Mouse (Mus musculus): ENCODE measurements around the gene Ly6g5b. TPM values are rescaled to one million over a fixed set of nuclear protein-coding genes. Genes with fewer than 3 reads are reported as not detected.
A peak's percentile ranks its signal among the peaks of the same experiment; 100 is the strongest.

The Ly6g5b gene
- polyA plus RNA-seq, 1 experiment from 2014 or later = 0.27 TPM

DNA sequence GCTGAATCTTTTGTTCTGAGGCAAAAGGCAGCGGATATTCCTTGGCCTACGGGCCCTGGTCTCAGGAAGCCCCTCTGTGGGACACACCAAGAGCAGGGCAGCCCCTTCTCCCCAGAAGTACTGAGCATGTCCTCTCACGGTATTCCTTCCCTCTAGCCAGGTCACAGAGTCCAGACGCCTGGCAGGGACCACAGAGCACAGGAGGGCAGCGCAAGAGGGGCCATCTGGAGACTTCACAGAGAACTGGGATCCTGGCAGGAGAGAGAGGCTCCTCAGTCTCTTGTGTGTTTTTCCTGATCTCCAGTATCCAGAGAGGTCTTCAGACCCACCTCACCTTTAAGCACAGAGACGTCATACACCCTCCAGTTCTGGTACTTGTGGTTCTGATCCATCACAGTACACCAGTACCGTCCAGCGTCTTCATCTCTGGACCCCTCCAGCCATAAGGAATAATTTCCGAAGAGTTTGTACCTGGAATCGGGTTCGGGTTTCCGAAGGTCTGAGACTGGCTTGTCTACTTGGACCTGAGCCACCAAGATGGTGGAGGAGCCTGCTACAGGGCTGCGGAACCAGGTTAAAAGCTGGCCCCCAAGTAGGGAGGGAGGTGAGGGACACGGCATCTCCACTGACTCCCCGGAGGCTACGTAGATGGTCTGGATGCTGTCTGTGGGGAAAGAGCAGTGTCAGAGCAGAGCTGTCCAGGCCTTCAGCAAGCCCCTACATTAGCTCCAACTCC, 32.2 kb downstream of the Ly6g5b start:
- Histone ChIP-seq H3K4me2 (replicated peaks; ENCODE audit: low read depth) (no peak overlapping the region), H3K27me3 (ENCODE audit: control insufficient read depth, insufficient read depth, low read length) (no peaks in the 10 kb centered on the region)
- WGBS = 87% methylated on average over 16 of the region's 16 CpGs

GRCm38 (mm10) chr17:35080710-35081109, 34.5 kb downstream of the Ly6g5b start:
- no peak for DNase-seq (ENCODE audit: low spot score)
- no peaks in the 10 kb centered on the region for H3K9me3 ChIP-seq (ENCODE audit: control insufficient read depth, low read length)
- H3K9ac ChIP-seq (ENCODE audit: low read length) = no peak overlapping the region
- H3K36me3 ChIP-seq (ENCODE audit: control insufficient read depth, insufficient read depth, low read length) = no peaks in the 10 kb centered on the region
- ATAC-seq (ENCODE audit: low FRiP score, low TSS enrichment) = no peak
- H3K27ac ChIP-seq (replicated peaks) = no peak overlapping the region
- no peaks in the 10 kb centered on the region; the same call in 1 of the 2 replicates for H3K4me1 ChIP-seq (replicated peaks; ENCODE audit: control insufficient read depth, insufficient read depth)
- WGBS = 85% methylated on average over 4 of the region's 4 CpGs
- TF ChIP-seq EP300 (optimal IDR thresholded peaks at IDR 0.05) (no peak), CTCF (IDR thresholded peaks at IDR 0.05; ENCODE audit: low read depth) (no peak)
- H3K4me2 ChIP-seq (replicated peaks; ENCODE audit: low read depth) = no peak overlapping the region
- H3K27me3 ChIP-seq (ENCODE audit: control insufficient read depth, insufficient read depth, low read length) = no peaks in the 10 kb centered on the region
- no peak overlapping the region for H3K4me3 ChIP-seq (ENCODE audit: low read depth, low read length)

More for the DNA sequence above, 32.2 kb downstream of the Ly6g5b start:
- Histone ChIP-seq H3K36me3 (ENCODE audit: control insufficient read depth, insufficient read depth, low read length) (no peaks in the 10 kb centered on the region), H3K4me3 (ENCODE audit: low read depth, low read length) (no peak overlapping the region), H3K27ac (replicated peaks) (no peak overlapping the region), H3K9me3 (ENCODE audit: control insufficient read depth, low read length) (no peaks in the 10 kb centered on the region), H3K4me1 (replicated peaks; ENCODE audit: control insufficient read depth, insufficient read depth) (no peaks in the 10 kb centered on the region; the same call in 1 of the 2 replicates), H3K9ac (ENCODE audit: low read length) (no peak overlapping the region)
- DNase-seq (ENCODE audit: low spot score) (no peak), ATAC-seq (ENCODE audit: low FRiP score, low TSS enrichment) (no peak)
- no peak for TF ChIP-seq CTCF (IDR thresholded peaks at IDR 0.05; ENCODE audit: low read depth)
- TF ChIP-seq EP300 (optimal IDR thresholded peaks at IDR 0.05) = no peak

DNA sequence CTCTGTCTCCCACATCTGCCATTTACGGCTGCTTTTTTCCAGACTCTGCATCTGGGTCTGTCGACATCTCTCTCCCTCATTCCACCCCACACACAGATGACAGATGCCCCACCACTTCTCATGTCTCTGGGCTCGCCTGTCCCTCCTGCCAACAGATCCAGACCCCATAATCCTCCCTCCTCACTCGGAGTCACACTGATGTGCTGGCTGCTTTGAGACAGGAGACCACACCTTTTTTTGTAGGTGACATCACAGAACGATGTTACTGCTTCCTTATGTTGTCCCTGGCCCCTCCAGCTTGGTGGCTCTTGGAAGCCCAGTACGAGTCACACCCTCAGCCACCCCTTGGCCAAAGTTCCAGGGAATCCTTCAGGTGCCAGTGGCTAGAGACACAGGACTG, 35.0 kb downstream of the Ly6g5b start:
- 46% methylated on average over 6 of the region's 6 CpGs for WGBS
- no peak overlapping the region for H3K9ac ChIP-seq (ENCODE audit: low read length)
- ATAC-seq (ENCODE audit: low FRiP score, low TSS enrichment) = no peak

GRCm38 (mm10) chr17:35079778-35080177, 35.5 kb downstream of the Ly6g5b start:
- H3K4me2 ChIP-seq (replicated peaks; ENCODE audit: low read depth) = peak overlapping the region; percentile 11; the same call in 1 of the 2 replicates
- H3K27ac ChIP-seq (replicated peaks) = 0 out of 2 replicates have a peak overlapping the region, but pooled peaks have one; percentile 8
- DNase-seq (ENCODE audit: low spot score) (peak; percentile 63), ATAC-seq (ENCODE audit: low FRiP score, low TSS enrichment) (peak; percentile 38)
- H3K4me3 ChIP-seq (ENCODE audit: low read depth, low read length) = no peak overlapping the region
- 39% methylated on average over 9 of the region's 9 CpGs for WGBS
- H3K4me1 ChIP-seq (replicated peaks; ENCODE audit: control insufficient read depth, insufficient read depth) = no peaks in the 10 kb centered on the region; the same call in 1 of the 2 replicates
- TF ChIP-seq CTCF (IDR thresholded peaks at IDR 0.05; ENCODE audit: low read depth) (peak; percentile 41; the same call in 1 of the 2 replicates), EP300 (optimal IDR thresholded peaks at IDR 0.05) (no peak)
- H3K36me3 ChIP-seq (ENCODE audit: control insufficient read depth, insufficient read depth, low read length) = no peaks in the 10 kb centered on the region
- no peaks in the 10 kb centered on the region for H3K9me3 ChIP-seq (ENCODE audit: control insufficient read depth, low read length)
- no peaks in the 10 kb centered on the region for H3K27me3 ChIP-seq (ENCODE audit: control insufficient read depth, insufficient read depth, low read length)
- no peak overlapping the region for H3K9ac ChIP-seq (ENCODE audit: low read length)

More for the DNA sequence above, 35.0 kb downstream of the Ly6g5b start:
- Histone ChIP-seq H3K27me3 (ENCODE audit: control insufficient read depth, insufficient read depth, low read length) (no peaks in the 10 kb centered on the region), H3K4me2 (replicated peaks; ENCODE audit: low read depth) (peak overlapping the region; percentile 11; the same call in 1 of the 2 replicates), H3K4me3 (ENCODE audit: low read depth, low read length) (no peak overlapping the region), H3K4me1 (replicated peaks; ENCODE audit: control insufficient read depth, insufficient read depth) (no peaks in the 10 kb centered on the region; the same call in 1 of the 2 replicates), H3K36me3 (ENCODE audit: control insufficient read depth, insufficient read depth, low read length) (no peaks in the 10 kb centered on the region), H3K9me3 (ENCODE audit: control insufficient read depth, low read length) (no peaks in the 10 kb centered on the region), H3K27ac (replicated peaks) (0 out of 2 replicates have a peak overlapping the region, but pooled peaks have one; percentile 8)
- no peak for DNase-seq (ENCODE audit: low spot score)
- no peak for TF ChIP-seq CTCF (IDR thresholded peaks at IDR 0.05; ENCODE audit: low read depth)

GRCm38 (mm10) chr17:35077786-35078233, 37.4 kb downstream of the Ly6g5b start, which contains the start of gene Ly6g6d:
Gene Ly6g6d (minus strand): TSS chr17:35078065.
- WGBS = 14% methylated on average over 14 of the region's 14 CpGs
- H3K9ac ChIP-seq (ENCODE audit: low read length) = peak within 1 kb of the TSS; percentile 41
- H3K27me3 ChIP-seq (ENCODE audit: control insufficient read depth, insufficient read depth, low read length) = no peaks in the 10 kb centered on the region
- H3K27ac ChIP-seq (replicated peaks) = peak within 1 kb of the TSS; percentile 84
- H3K4me1 ChIP-seq (replicated peaks; ENCODE audit: control insufficient read depth, insufficient read depth) = no peaks in the 10 kb centered on the region; the same call in 1 of the 2 replicates
- no peaks in the 10 kb centered on the region for H3K9me3 ChIP-seq (ENCODE audit: control insufficient read depth, low read length)
- ATAC-seq (ENCODE audit: low FRiP score, low TSS enrichment) = peak; percentile 77
- peak; percentile 78 for DNase-seq (ENCODE audit: low spot score)
- peak within 1 kb of the TSS; percentile 52 for H3K4me2 ChIP-seq (replicated peaks; ENCODE audit: low read depth)
- H3K36me3 ChIP-seq (ENCODE audit: control insufficient read depth, insufficient read depth, low read length) = no peaks in the 10 kb centered on the region
- no peak for TF ChIP-seq EP300 (optimal IDR thresholded peaks at IDR 0.05)
- TF ChIP-seq CTCF (IDR thresholded peaks at IDR 0.05; ENCODE audit: low read depth) = peak; percentile 75
- peak within 1 kb of the TSS; percentile 22 for H3K4me3 ChIP-seq (ENCODE audit: low read depth, low read length)

GRCm38 (mm10) chr17:35077285-35077684, 37.9 kb downstream of the Ly6g5b start:
- TF ChIP-seq EP300 (optimal IDR thresholded peaks at IDR 0.05) (no peak), CTCF (IDR thresholded peaks at IDR 0.05; ENCODE audit: low read depth) (no peak)
- no peak for ATAC-seq (ENCODE audit: low FRiP score, low TSS enrichment)
- peak overlapping the region; percentile 84 for H3K27ac ChIP-seq (replicated peaks)
- no peaks in the 10 kb centered on the region for H3K36me3 ChIP-seq (ENCODE audit: control insufficient read depth, insufficient read depth, low read length)
- H3K9me3 ChIP-seq (ENCODE audit: control insufficient read depth, low read length) = no peaks in the 10 kb centered on the region
- no peaks in the 10 kb centered on the region for H3K27me3 ChIP-seq (ENCODE audit: control insufficient read depth, insufficient read depth, low read length)
- H3K4me1 ChIP-seq (replicated peaks; ENCODE audit: control insufficient read depth, insufficient read depth) = no peaks in the 10 kb centered on the region; the same call in 1 of the 2 replicates
- peak overlapping the region; percentile 52 for H3K4me2 ChIP-seq (replicated peaks; ENCODE audit: low read depth)
- no peak for DNase-seq (ENCODE audit: low spot score)
- H3K4me3 ChIP-seq (ENCODE audit: low read depth, low read length) = peak overlapping the region; percentile 22; the same call in 1 of the 2 replicates
- WGBS = 40% methylated on average over 2 of the region's 2 CpGs
- peak overlapping the region; percentile 41 for H3K9ac ChIP-seq (ENCODE audit: low read length)

Data from stomach, postnatal 0 days (tissue).